Mouse (Mus musculus): ENCODE measurements around the gene Acox1. TPM values are rescaled to one million over a fixed set of nuclear protein-coding genes. Genes with fewer than 3 reads are reported as not detected.

The Acox1 gene
- total and polyA plus RNA-seq, 3 experiments, result 17.1 to 21.0 (median 20.4) TPM

DNA sequence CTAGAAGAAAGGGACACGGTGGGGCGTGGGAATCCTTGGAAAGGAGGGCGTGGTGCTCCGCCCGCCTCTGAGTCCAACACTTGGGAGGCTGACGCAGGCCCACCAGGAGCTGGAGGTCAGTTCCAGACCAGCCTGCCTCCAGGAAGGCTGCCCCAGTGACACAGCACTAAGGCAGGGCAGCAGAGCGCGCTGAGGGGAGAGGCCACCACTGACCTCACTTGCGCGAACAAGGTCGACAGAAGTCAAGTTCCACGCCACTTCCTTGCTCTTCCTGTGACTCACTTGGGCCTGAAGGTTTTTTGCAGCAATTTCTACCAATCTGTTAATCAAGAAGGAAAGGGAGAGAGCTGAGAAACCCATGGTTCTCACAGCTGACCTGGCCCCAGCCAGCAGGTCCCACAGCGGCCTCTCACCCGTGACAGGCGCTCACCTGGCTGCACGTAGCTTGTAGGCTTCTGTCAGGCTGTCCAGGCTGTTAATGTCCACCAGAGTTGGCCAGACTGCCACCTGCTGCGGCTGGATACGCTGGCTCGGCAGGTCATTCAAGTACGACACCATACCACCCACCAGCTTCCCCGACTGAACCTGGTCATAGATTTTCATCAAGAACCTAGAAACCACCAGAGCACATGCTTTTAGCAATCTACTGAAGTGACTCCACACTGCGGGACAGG is 23.9 kb downstream of the Acox1 start:
- Histone ChIP-seq H3K4me3 (replicated peaks in 1 of 3; ENCODE audit: low read depth in 2 of 3, low read length in 2 of 3, poor library complexity in 1 of 3) (no peak overlapping the region), H3K9ac (ENCODE audit: insufficient read depth, low read depth) (no peak overlapping the region), H3K27me3 (replicated peaks) (no peaks in the 10 kb centered on the region), H3K9me3 (replicated peaks; ENCODE audit: low read length) (no peaks in the 10 kb centered on the region), H3K4me1 (ENCODE audit: control insufficient read depth in 1 of 2, insufficient read depth in 2 of 2) (peaks cover 0 to 10% of the 10 kb centered on the region in 2 experiments; a peak in 2 of 4 replicates), H3K36me3 (replicated peaks in 1 of 2; ENCODE audit: control insufficient read depth in 1 of 2, insufficient read depth in 1 of 2, low read length in 1 of 2) (peaks cover 58 to 82% of the 10 kb centered on the region in 2 experiments), H3K79me2 (replicated peaks; ENCODE audit: control insufficient read depth, extremely low read depth, insufficient read depth, poor library complexity, severe bottlenecking) (no peaks in the 10 kb centered on the region), H3K27ac (ENCODE audit: insufficient read depth, low read depth) (no peak overlapping the region), H3K4me2 (ENCODE audit: insufficient read depth, low read depth, poor library complexity, severe bottlenecking) (no peak overlapping the region)
- in situ Hi-C loops (cut with MboI; ENCODE audit: low pct_ligation_motif_present, low pct_unique_long_range_greater_than_20kb, low sequenced_read_pairs), result no loop called here
- DNase-seq (ENCODE audit: extremely low read depth), result no peak
- dilution Hi-C loops (cut with MboI; ENCODE audit: extremely low pct_ligation_motif_present, extremely low pct_unique_long_range_greater_than_20kb, low sequenced_read_pairs), result no loop called here
- TF ChIP-seq SIN3A (IDR thresholded peaks at IDR 0.05; ENCODE audit: low read length) (no peak), RCOR1 (conservative IDR thresholded peaks at IDR 0.05; ENCODE audit: low read depth, low read length) (no peak), SMC3 (IDR thresholded peaks at IDR 0.05; ENCODE audit: low read depth, low read length) (no peak), NRF1 (IDR thresholded peaks at IDR 0.05; ENCODE audit: low read depth, low read length) (no peak), ZNF384 (IDR thresholded peaks at IDR 0.05; ENCODE audit: low read depth, low read length) (no peak)

DNA sequence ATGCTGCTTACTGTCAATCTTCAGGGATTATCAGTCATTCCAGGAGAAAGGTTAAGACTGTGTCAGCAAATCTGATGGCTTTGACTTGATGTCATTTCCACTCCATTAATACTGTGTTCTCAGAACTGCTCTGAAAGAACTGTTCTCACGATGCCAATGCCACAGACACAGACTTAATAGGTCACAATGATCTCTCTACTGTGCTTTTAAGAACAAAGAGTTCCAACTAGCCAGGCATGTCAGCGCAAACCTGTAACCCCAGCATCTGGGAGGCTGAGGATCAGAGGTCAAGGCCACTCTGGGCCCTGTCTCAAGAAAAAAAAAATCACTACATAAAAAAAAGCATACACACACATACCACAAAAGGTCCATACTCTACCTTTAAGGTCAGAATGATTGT is 26.9 kb downstream of the Acox1 start:
- dilution Hi-C loops (cut with MboI; ENCODE audit: extremely low pct_ligation_motif_present, extremely low pct_unique_long_range_greater_than_20kb, low sequenced_read_pairs), result no loop called here
- in situ Hi-C loops (cut with MboI; ENCODE audit: low pct_ligation_motif_present, low pct_unique_long_range_greater_than_20kb, low sequenced_read_pairs), result no loop called here
- no peak for TF ChIP-seq JUN (IDR thresholded peaks at IDR 0.05; ENCODE audit: insufficient read depth, low read depth, low read length)
- no peak for TF ChIP-seq JUND (conservative IDR thresholded peaks at IDR 0.05; ENCODE audit: low read depth, low read length)
- TF ChIP-seq USF1 (IDR thresholded peaks at IDR 0.05; ENCODE audit: low read depth, low read length), result no peak
- no peak for TF ChIP-seq RCOR1 (conservative IDR thresholded peaks at IDR 0.05; ENCODE audit: low read depth, low read length)
- no peak for TF ChIP-seq TBP (conservative IDR thresholded peaks at IDR 0.05; ENCODE audit: low read depth, low read length)
- no peak for TF ChIP-seq ETS1 (conservative IDR thresholded peaks at IDR 0.05; ENCODE audit: low read depth, low read length)
- TF ChIP-seq CHD1 (IDR thresholded peaks at IDR 0.05; ENCODE audit: low read depth, low read length), result no peak
- TF ChIP-seq ELF1 (IDR thresholded peaks at IDR 0.05; ENCODE audit: low read depth, low read length), result no peak
- no peak for TF ChIP-seq MAZ (IDR thresholded peaks at IDR 0.05; ENCODE audit: low read depth, low read length)
- TF ChIP-seq SIN3A (IDR thresholded peaks at IDR 0.05; ENCODE audit: low read length), result no peak
- TF ChIP-seq NELFE (IDR thresholded peaks at IDR 0.05; ENCODE audit: low read depth, low read length), result no peak
- no peak for TF ChIP-seq RAD21 (IDR thresholded peaks at IDR 0.05; ENCODE audit: low read depth, low read length)
- TF ChIP-seq MYC (IDR thresholded peaks at IDR 0.05; ENCODE audit: low read depth, low read length), result no peak
- no peak for TF ChIP-seq BHLHE40 (IDR thresholded peaks at IDR 0.05; ENCODE audit: low read depth, low read length)
- Histone ChIP-seq H3K27me3 (replicated peaks) (no peaks in the 10 kb centered on the region), H3K4me2 (ENCODE audit: insufficient read depth, low read depth, poor library complexity, severe bottlenecking) (no peak overlapping the region), H3K9ac (ENCODE audit: insufficient read depth, low read depth) (no peak overlapping the region), H3K36me3 (replicated peaks in 1 of 2; ENCODE audit: control insufficient read depth in 1 of 2, insufficient read depth in 1 of 2, low read length in 1 of 2) (peaks cover 40 to 56% of the 10 kb centered on the region in 2 experiments), H3K27ac (ENCODE audit: insufficient read depth, low read depth) (no peak overlapping the region), H3K4me3 (replicated peaks in 1 of 3; ENCODE audit: low read depth in 2 of 3, low read length in 2 of 3, poor library complexity in 1 of 3) (no peak overlapping the region), H3K79me2 (replicated peaks; ENCODE audit: control insufficient read depth, extremely low read depth, insufficient read depth, poor library complexity, severe bottlenecking) (peaks cover 6% of the 10 kb centered on the region; the same call in 1 of the 2 replicates), H3K4me1 (ENCODE audit: control insufficient read depth in 1 of 2, insufficient read depth in 2 of 2) (peaks cover 0 to 22% of the 10 kb centered on the region in 2 experiments; a peak in 3 of 4 replicates), H3K9me3 (replicated peaks; ENCODE audit: low read length) (no peaks in the 10 kb centered on the region)
- no peak for DNase-seq (ENCODE audit: extremely low read depth)
